Mouse (Mus musculus): ENCODE measurements around the gene Cys1. TPM values are rescaled to one million over a fixed set of nuclear protein-coding genes. Genes with fewer than 3 reads are reported as not detected.
"Not testable (repeated sequence)": the region's sequence is repeated elsewhere in the genome, so short reads cannot be mapped to it uniquely, and the experiment has no call there.

The Cys1 gene
- total RNA-seq, 2 experiments from 2014 or later = 8.0 to 13.9 TPM

DNA sequence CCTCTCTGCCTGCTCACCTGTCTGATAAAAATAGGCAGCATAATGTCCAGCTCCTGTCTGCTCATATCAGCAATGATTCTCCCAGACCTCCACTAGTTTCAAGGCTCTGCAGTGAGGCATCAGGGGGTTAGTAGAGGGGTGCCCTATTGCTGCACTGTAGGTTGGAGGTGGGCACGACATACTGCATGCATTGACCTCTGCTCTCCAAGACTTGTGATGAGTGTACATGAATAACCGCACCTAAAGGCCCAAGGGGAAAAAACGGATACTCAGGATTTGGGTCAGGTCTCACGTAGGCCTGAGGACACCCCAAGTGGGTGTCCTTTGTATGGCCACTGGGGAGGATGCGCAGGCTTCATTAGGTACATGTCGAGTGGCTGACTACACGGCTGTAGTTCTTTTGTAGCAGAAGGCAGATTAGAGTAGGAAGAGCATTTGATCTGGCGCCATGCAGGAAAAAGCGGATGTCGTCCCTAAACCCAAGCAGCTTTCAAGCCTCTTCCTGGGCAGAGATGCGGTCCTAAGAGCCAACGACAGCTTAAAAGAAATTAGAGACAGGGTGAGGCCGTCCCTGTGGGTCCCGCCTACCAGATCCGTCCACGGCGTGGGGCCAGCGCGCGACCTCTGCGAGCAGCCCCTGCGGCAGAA lies 31.1 kb downstream of the Cys1 start:
- DNase-seq (ENCODE audit: low spot score in 2 of 2) = no peak

DNA sequence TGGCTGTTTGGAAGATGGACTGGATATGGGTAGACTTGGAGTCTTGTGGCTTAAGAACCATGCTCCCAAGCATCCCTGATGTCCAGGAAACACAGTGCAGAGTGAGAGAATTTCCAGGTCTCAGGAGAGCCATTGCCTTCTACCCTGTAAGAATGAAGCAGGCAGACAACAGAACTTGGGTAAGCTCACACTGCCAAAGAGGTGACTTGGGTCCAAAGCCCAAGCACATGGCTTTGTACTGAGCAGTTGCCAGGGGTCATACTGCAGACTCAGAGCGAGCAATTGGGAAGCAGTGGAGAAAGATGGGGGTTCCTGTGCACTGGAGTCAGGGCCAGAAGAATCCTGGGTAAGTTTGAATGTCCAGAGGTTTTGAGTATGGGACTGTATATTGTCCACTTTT lies 33.5 kb downstream of the Cys1 start:
- no peak for DNase-seq (ENCODE audit: low spot score in 2 of 2)

DNA sequence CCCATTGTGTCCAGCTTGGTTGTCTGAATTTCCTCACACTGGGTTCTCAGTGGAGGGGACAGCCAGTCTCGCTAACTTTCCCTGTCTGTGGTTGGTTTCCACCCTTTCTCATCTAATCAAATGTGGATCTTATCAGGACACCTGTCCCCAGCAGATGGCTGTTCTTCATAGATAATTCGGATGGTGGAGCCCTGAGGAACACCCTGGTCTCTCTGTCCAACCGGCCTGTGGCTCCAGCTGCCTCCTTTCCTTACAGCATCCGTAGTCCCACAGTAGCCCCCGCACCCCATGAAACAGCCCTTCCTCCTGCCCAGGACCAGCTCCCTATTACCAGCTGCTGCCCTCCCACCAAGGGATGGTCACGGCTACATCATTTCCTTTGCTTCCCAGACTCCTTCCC lies 35.7 kb downstream of the Cys1 start:
- DNase-seq (ENCODE audit: low spot score in 2 of 2) = no peak

DNA sequence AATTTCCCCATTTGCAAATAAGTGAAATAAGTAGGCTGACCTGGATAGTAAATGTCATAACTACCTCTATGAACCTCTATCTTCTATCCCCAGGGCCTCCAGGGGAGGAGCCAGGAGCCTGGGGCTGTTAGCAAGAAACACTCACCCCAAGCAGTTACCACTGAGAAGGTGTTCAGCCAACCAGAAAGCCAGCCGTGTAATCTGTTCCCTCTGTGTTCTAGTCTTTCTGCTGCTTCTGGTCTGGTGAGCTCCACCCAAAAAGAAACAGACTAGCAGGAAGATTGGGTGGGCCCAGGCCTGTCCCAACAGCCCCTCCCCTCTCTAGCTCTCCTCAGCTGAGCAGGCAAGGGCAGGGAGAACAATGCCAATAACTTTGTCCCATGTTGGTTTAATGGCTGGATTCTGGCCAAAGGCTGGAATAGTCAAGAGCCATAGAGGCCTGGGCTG lies 37.5 kb downstream of the Cys1 start:
- DNase-seq (ENCODE audit: low spot score in 2 of 2) = no peak

- DNase-seq (ENCODE audit: low spot score in 2 of 2) = peak; percentile 39 to 65
Observed at GRCm38 (mm10) chr12:24642370-24642802, 39.2 kb downstream of the Cys1 start.

DNA sequence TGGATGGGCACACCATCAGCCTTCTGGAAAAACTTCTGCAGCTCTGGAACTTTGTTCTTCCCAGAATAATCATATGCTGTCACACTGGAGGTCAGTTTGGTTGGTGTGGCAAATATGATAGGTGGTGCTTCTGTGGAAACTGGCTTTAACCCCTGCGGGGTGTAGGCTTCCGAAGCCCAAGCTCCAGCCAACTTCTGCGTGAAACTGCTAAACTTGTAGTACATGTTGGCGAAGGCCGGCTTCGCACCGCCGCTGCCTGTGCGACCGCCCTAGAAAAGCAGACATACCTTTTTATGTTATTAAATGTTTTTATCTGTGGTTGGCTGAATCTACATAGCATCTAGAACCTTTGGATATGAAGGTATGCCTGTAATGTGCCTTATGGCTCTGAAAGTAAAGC lies 42.8 kb downstream of the Cys1 start:
- not testable (repeated sequence) for DNase-seq (ENCODE audit: low spot score in 2 of 2)

DNA sequence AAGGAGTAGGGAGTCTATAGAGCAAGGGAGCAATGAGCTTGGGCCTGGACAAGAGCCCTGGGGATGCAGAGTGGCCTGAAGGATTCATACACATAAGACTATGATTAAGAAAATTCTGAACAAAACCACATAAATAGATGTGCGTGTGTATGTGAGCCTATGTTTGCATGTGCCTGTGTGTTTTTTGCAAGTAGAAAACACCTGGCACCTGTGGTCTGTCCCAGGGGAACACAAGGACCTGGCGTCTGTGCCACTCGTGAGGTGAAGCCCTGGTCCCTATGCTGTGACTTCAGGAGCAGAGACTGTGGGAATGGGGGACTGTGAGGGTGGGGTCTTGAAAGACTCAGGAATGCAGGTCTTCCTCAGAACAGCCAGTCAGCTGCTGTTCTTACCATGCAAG lies 47.0 kb downstream of the Cys1 start:
- no peak for DNase-seq (ENCODE audit: low spot score in 2 of 2)

DNA sequence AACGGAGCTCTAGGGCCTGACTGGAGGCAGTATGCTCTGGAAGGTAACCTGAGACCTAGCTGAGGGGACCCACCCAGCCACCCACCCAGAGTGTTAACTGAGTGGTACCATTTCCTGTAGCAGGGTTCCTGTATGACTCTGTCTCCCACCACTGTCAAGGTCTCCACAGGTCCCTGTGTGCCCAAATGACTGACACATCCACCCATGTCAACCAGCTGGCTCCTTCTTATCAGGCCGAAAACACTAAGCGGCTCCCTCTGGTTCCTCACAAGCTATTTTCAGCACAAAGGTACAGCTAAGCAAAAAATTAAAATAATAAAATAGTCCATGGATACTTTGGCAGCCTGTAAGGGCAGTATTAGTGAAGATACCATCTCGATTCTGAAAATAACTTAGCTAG lies 47.4 kb downstream of the Cys1 start:
- no peak for DNase-seq (ENCODE audit: low spot score in 2 of 2)

DNA sequence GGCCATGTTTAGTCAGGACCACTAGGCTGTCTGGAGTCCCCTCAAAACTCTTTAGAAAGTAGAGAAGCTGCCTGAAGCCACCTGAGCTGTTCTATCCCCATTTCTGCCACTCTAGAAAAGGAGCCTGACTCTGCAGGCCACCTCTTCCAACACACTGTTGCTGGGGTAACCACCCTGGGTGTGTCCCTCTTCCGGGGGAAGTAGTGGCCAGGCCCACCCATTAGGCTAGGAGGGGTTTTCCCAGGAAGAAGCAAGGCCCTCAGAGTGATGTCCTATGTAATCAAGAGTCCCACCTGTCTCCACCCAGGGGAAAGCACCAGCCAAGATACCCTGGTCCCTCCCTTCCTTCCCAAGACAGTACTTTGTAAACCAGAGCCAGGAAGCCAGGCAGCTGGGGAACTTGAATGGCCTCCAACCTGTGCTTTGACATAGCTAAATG lies 47.8 kb downstream of the Cys1 start:
- peak in 1 of 2 experiments; percentile 19 for DNase-seq (ENCODE audit: low spot score in 2 of 2)

DNA sequence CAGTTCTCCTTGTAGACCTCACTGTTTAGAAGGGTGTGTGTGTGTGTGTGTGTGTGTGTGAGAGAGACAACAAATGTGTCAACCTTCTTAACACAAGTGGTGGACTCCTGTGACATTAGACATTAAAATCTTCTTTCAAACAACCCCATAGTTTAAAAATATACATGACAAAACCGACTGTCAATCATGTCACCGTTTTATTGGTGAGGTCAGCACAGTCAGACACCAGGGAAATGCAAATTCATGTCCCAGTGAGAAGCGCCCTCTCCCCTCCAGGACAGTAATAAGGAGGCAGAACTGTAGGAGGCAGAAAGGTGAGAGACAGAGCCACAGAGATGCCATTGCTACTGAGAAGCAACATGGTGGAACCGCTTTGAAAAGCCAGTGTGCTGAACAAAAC lies 49.2 kb downstream of the Cys1 start:
- no peak for DNase-seq (ENCODE audit: low spot score in 2 of 2)

DNA sequence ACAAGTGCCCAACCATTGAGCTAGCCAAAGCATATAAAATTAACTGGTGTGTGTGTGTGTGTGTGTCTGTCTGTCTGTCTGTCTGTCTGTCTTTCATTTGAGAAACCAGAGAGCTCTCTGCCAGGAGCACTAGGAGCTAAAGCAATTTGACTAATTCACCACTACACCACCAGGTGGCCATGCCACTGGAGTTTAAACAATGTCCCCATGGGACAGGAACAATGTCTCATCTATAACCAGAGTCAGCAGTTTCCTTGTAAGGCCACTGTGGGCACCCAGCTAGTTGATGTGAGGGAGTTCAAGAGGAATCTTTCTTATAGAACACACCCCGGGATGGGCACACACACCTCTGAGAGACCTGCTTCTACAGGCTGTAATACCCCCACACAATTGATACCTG lies 51.4 kb downstream of the Cys1 start:
- DNase-seq (ENCODE audit: low spot score in 2 of 2) = no peak

DNA sequence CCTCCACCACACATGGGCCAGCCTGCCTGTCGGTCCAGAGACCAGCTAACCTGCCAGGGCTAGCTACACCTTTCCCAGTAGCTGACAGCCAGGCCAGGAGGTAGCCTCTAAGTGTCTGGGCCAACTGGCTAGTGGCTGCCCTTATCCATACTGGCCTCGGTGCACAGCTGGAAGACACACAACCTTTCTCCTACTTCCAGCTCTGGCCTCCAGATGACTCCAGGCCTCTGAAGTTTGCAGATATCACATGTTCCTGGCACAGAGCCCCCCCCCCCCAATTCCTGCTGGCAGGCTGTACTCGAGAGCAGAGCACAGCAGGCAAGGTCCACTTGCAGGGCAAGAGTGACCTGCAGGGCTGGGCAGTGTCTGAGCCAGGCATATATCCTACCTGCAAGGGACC lies 54.4 kb downstream of the Cys1 start:
- no peak for DNase-seq (ENCODE audit: low spot score in 2 of 2)

- DNase-seq (ENCODE audit: low spot score in 2 of 2) = no peak
Observed at GRCm38 (mm10) chr12:24626401-24626800, 55.2 kb downstream of the Cys1 start.

DNA sequence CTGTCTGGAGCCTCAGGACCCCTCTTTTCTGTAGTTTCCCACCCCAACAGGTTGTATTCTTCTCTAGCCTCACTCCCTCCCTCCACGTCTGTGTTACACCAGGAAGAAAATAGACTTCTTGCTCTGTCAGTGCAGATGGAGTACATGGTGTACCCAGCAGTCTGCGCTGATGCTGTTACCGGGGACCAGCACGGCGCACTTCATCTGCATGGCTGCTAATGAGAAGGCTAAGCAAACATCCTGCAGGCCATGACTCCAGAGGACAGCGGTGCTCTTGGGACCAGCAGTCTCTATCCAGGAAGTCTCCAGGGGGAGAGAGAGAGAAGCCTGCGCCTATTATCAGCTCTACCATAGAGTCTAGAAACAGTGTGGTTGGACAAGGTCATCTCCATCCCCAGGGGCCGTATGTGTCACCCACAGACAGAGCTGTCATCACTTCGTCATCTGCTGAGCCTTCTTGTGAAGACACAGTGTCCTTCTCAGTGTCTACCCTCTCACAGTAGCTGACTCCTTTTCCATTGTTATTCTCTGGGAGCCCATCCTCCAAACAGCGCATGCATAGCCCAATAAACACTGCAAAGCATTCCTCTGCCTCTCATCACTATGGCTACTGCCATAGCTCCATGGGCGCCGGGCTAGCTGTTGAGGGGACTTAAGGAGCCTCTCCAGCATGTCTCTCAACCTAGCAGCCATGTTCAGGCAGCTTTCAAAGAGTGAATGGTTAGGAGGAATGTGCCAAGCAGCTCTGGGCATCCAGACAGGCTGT lies 57.9 kb downstream of the Cys1 start:
- no peak for DNase-seq (ENCODE audit: low spot score in 2 of 2)

DNA sequence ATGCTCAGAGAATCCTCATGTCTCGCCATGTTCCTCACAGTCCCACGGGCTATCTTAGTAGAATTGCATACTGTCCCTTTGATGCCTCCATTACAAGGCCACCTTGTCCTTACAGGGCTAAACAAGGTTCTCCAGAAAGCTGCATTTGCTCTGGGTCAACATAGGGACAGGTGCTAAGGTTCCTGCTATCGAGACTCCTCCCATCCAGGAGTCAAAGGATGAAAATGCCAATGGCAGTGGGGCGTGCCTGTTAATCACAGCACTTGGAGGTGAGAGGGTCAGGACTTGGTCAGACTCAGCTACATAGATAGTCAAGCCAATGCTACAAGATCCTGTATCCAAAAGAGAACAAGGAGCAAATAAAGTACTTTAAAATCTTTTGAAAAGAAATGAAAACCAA lies 62.2 kb downstream of the Cys1 start:
- no peak for DNase-seq (ENCODE audit: low spot score in 2 of 2)

Other genes with a start within 250 kb of the Cys1 start
- 10 to 100 TPM; 12.7 to 12.9 TPM for gene Taf1b, start 183.5 kb downstream of the Cys1 start, total RNA-seq (2021)
- under 1 TPM; 0.54 to 0.64 TPM for gene Grhl1, start 109.5 kb downstream of the Cys1 start, total RNA-seq (2021)
- gene Klf11, start 30.5 kb downstream of the Cys1 start, total RNA-seq (2021) = 10 to 100 TPM; 18.9 to 19.4 TPM
- 10 to 100 TPM; 35.7 to 35.8 TPM for gene Rrm2, start 26.4 kb upstream of the Cys1 start, total RNA-seq (2021)
- 10 to 100 TPM; 14.0 to 15.7 TPM for gene Mboat2, start 149.1 kb upstream of the Cys1 start, total RNA-seq (2021)